Mouse (Mus musculus): ENCODE measurements around the gene Bax.

DNA sequence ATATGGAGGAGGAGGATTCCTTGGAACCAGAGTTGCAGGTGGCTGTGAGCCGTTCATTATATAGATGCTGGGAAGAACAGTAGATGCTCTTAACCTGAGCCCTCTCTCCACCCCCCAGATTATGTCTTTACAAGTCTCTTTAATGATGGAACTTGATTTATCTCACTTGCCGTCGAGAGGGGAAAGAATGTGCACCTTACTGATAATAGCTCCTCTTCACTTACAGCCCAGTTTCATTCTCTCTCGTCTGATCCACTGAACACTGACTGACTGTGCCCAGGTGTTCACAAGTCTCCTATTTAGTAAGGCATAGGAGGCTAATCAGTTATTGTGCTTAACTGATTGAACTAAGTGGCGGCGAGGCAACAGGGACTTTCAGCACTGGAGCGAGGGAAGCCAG is 22.9 kb upstream of the Bax start:
- TF ChIP-seq UBTF (IDR thresholded peaks at IDR 0.05; ENCODE audit: low read depth, low read length) (no peak), PAX5 (IDR thresholded peaks at IDR 0.05; ENCODE audit: low read length) (no peak), RAD21 (IDR thresholded peaks at IDR 0.05; ENCODE audit: low read depth, low read length) (no peak), USF1 (IDR thresholded peaks at IDR 0.05; ENCODE audit: low read depth, low read length) (no peak), TCF12 (IDR thresholded peaks at IDR 0.05; ENCODE audit: low read depth, low read length) (no peak), JUND (conservative IDR thresholded peaks at IDR 0.05; ENCODE audit: low read depth, low read length) (no peak), EP300 (IDR thresholded peaks at IDR 0.05; ENCODE audit: low read length) (no peak), POLR2A (IDR thresholded peaks at IDR 0.05; ENCODE audit: low read depth, low read length) (no peak), MAFK (IDR thresholded peaks at IDR 0.05; ENCODE audit: insufficient replicate concordance, low read length) (no peak), CHD2 (IDR thresholded peaks at IDR 0.05; ENCODE audit: low read length) (no peak), CTCF (conservative IDR thresholded peaks at IDR 0.05 in 1 of 2, IDR thresholded peaks at IDR 0.05 in 1 of 2; ENCODE audit: low read depth in 2 of 2, low read length in 2 of 2) (no peak), TBP (conservative IDR thresholded peaks at IDR 0.05; ENCODE audit: low read depth, low read length) (no peak), USF2 (conservative IDR thresholded peaks at IDR 0.05; ENCODE audit: low read depth, low read length) (no peak), ETS1 (conservative IDR thresholded peaks at IDR 0.05; ENCODE audit: low read depth, low read length) (no peak)
